Mouse (Mus musculus) layer of hippocampus, postnatal 14 days (tissue): ENCODE data around the gene Oxnad1. TPM values are rescaled to one million over a fixed set of nuclear protein-coding genes. Genes with fewer than 3 reads are reported as not detected.

Source experiments
- DNase-seq, 2 experiments: peaks; one replicate each; pipeline ENCODE4 v3.0.0; 2021 to 2022; ENCODE audit warnings: low spot score in 2 of 2, mixed read lengths in 1 of 2
- long read RNA-seq, 2 experiments: library from polyadenylated mRNA; stranded (forward); transcript quantifications; one replicate each; pipeline ENCODE4 v2.0.0; 2021
- total RNA-seq, 2 experiments: library from RNA; stranded (reverse); gene quantifications; 2 replicates each; pipeline ENCODE4 v1.2.3; 2021

Gene Oxnad1
- total RNA-seq, result 10 to 100 TPM; 16.5 to 16.7 TPM
- long read RNA-seq, experiment 1, partial matches to known transcripts, result 0 of 3 reads
- long read RNA-seq, experiment 1, other reads (novel, unspliced or antisense), result 1 of 3 reads
- long read RNA-seq, experiment 2, partial matches to known transcripts, result 1 of 4 reads
- long read RNA-seq, experiment 2, other reads (novel, unspliced or antisense), result 1 of 4 reads

DNA sequence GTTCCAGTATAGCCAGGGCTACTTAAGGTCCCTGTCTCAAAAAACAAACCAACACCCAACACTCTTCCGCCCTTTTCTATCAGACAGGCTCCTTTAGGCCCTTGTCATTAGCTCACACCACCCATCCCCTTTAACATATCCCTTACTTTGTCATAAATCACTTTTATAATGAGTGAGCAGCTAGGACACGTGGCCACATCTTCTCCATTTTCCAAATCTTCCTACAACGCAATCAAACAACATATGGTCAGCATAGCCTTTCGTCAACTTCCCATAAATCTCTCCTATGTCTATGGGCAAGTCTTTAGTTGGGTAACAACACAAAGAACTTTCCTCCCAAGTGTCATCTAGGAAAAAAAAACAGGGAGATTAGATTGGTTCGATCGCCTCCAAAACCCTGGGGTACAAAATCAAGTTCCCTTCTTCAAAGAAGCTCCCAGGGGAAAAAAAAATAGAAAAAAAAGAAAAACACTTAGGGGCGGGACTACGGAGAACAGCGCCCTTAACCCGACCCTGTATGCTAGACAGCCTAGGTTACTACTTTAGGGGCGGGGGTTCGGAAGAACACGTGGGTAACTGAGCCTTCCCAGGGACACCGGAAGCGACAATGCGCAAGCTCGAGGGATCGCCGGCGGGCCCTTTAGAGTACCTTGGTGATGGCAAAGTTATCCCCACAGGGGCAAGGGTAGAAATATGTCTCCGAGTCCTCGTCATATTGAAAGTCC, at the start of gene Oxnad1:
Oxnad1 (plus strand) TSS at position 614 of the 725 bp plus-strand sequence.
- no peak for DNase-seq

DNA sequence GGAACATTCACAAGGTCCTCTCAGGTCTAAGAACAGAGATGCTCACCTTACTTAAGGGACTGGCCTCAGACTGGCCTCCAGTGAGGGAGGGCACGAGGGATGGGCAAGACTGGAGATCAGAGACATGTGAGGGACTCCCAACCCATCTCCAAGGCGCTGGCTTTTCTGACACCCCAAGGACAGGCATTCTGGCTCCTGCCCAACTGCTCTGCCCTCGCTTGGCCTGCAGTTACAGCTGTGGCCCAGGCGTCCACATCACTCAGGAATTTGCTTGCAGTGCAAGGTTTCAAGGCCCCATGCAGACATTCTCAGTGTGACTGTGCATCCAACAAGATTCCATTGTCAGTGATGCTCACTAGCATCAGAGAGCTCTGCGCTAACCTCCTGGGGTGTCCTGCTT, 48.7 kb upstream of the Oxnad1 start:
- DNase-seq, result no peak

DNA sequence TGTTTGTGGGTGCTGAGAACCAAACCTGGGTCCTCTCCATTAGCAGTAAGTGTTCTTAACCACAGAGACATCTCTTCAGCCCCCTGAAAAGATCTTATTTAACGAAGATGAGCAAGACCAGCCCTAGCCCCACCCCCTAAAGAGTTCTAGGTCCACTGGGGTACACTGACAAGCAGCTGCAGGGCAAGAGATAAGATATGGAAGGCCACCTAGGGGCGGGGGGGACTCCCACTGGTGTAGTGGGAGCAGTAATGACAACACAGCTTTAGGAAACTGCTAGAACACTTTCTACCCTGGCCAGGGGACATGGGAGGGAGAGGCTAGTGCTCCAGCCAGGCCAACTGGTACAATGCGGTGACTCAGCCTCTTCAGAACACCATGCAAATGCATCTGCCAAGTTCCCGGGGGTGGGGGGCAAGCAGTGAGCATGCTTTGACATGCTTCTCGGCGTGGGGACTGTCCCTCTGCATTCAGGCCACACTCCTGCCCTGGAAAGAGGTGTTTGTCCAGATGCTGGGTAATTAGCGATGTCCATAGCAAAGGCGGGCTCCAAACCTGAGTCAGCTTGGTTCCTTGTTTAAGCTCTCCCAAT, 47.4 kb upstream of the Oxnad1 start:
- DNase-seq, result no peak

DNA sequence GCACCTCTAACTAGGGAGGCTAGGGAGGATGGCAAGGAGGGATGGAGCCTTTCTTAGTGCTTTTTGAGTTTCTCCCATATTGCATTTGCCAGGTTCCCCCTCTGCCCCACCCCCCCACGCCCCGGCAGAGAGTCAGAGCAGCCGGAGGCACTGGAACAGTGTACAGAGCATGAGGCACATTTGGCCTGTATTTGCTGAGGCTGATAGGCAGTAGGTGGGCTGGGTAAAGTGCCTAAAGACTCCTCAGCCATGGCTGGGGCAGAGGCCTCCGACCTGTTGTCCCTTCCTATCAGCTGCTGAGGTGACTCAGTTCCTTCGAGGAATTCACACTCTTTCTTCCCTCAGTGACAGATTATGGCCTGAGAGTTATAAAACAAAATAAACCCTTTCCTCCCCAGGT, 43.1 kb upstream of the Oxnad1 start:
- no peak for DNase-seq

DNA sequence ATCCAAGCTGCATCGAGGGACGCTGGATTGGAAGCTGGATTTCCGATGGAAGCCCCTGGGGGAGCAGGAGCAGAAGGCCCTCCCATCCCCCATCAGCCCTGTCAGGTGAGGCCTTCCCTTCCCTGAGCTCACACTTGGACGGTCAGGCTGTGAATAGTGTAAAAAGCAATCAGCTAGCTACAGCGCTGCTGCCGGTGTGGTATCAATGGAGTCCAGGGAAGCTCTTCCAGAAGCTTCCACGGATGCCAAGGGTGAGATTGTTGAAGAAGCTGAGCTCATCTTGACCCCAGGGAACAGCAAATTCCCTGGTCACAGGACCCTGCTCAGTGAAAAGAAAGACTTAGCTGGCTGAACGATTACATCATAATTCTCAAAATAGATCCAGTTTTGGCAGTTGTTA, 38.8 kb upstream of the Oxnad1 start:
- no peak for DNase-seq

DNA sequence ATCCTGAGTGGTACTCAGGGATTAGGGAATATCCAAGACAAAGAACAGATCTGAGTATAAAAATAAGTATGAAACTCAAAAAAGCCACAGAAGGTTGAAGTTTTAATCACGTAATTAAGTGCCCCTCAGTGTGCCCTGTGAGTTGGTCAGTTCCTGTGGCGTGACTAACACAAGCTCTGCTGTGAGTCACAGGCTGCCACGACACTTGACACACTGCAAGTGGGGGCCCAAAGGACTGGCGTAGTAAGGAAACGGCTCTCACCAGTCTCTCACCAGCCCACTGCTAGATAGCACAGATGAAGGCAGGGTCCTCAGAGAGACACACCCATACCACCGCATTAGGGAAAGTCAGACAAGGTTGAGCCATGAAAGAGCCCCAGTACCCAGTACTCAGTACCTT, 35.0 kb upstream of the Oxnad1 start:
- no peak for DNase-seq

DNA sequence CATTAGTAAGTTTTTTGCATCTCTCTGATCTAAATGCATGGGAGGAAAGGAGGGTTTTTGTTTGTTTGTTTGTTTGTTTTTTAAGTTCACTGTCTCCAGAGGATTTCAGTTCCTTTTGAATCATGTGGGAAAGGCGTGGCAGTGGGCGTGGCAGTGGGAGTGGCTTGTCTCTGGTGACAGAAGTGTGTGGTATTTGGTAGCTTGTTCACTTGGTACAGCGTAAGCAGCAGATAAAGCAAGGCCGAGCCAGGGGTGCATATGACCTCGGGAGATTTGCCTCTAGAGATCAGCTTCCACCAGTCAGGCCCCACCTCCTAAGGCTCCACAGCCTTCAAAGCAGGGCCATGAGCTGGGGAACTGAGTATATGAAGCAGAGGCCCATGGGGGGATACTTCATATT, 31.3 kb upstream of the Oxnad1 start:
- no peak for DNase-seq

DNA sequence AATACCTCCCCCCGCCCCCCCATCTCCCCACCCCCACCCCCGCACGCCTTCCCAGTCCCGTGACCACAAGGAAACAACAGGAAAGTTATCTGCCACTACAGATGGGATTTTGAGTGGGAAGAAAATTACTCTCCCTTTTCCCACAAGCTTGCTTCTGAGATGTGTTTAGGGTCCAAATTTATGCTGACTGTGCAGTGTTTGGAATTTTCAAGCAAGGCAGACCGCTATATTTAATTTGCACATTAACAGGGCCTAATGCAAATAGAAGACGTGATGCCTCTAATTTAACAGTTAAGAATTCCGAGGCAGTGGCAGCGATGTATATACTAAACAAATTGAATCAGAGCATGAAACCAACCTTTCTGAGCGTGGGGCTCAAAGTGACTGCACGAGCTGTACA, 30.4 kb upstream of the Oxnad1 start:
- no peak for DNase-seq

DNA sequence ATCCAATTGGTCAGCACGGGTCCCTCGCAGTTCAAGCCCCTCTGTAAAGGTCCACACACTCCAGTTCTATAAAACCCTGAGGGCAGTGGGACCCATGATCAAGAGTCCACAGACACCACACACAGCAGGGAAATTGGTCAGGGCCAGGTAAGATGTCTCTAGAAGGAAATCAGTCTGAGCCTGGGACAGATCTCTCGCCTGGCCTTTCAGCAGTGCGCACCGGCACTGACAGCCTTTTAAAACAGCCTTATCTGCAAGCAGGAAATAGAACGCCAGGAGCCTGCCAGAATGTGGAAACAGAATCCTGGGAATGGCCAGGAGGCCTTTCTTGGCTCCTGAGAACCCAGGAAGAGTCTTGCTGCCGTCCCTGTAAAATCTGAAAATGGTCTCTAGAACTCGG, 29.4 kb upstream of the Oxnad1 start:
- DNase-seq, result no peak

DNA sequence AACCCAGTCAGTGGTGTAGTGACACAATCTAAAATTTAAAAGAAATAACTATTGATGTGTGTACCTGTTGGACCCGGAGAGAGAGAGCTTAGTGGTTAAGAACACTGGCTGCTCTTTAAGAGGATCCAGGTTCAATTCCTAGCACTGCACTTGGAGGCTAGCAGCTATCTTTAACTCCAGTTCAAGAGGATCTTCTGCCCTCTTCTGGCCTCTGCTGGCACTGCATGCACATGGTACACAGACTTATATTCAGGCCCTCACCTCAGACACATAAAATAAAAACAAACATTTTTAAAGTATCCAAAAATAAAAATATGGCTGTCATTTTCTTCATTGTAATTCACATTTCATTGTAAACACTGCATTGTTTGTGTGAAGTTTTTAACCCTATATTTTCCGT, 28.5 kb upstream of the Oxnad1 start:
- no peak for DNase-seq

DNA sequence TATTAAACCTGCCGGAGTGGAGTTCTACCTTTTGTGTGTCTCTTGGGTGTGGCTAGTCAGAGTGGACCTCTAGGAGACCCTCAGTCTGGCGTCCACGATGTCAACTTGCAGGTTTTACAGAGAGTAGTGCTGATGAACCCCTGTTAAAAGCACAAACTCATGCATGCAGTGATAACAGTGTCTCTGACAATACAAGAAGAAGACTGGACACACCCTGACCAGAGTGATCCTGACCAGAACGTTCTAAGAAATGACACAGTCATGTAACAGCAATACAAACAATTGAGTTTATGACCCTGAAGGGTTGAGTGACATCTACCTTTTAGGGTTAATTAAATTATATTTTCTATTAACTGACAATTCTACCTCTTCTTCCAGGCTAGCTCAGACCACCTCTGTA, 27.5 kb upstream of the Oxnad1 start:
- no peak for DNase-seq

DNA sequence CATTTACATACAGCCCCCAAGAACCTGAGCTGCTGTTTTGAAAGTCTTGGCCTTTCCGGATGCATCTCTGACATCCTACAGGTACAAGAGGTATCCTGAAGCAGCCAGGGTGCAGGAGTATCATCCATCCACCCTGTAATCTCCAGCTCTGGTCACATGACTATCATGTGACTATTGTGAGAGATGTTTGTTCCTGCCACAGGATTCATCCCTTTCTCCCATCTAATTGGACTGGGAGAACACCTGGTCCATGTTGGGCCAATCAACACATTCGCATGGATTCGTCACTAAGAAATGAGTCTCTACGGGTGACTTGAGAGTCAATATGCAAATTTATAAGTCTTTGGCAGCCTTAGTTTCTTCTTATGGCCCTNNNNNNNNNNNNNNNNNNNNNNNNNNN, 23.8 kb upstream of the Oxnad1 start:
- DNase-seq, result no peak

DNA sequence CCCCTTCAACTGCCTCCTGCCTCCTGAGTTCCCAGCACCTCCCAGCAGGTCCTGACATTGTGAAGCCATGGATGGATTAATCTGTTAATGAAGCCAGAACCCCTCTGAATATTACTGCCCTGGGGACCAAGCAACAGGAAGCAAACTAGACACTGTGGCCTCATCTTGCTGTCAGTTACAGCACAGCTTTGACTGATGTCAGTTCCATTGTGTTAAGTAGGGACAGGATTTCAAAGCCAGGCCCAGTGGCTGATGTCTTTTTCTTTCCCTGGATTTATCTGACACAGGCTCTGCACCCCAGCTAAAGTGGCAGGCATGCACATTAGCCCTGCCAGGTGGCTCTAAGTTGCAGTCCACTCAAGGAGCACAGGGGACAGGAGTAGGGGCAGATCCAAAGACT, 12.4 kb upstream of the Oxnad1 start:
- no peak for DNase-seq

DNA sequence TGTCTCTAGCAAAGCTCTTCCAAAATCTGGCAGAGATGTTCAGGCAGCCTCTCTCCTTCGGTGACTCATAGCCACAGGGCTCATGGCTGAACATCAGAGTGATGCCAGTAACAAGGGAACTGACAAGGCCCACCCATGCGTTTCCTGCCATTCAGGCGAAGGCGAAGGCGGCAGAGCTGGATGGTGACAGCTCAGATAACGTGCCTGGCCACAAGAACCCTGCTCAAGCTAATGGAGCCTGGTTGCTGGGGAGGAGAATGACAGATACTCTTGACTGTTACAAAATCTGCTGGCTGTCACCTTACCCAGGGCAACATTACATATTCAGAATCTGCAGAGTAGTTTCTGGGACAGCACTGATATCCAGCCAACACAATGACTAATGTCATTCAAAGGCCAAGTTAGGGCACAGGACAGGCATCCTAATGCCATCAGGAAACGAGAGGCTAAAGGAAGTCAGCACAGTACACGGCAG, 11.9 kb upstream of the Oxnad1 start:
- peak; percentile 17 to 40 for DNase-seq

DNA sequence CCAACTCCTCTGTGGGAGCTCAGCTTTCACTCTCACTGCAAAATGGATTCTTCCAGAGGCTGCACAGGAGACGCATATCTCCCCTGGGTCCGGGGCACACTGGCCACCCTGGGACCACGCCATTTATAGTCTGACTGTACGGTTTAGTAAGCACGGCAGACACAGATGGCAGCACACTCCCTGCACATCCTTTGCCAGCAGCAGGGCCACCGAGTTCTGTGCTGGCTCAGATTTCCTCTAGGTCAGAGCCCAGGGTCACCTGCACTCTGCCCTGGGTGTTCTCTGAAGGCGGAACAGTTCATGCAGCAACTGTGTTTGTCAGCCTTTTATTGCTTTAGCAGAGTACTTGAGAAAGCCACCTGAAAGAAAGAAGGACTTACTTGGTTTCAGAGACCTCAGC, 11.3 kb upstream of the Oxnad1 start:
- no peak for DNase-seq

DNA sequence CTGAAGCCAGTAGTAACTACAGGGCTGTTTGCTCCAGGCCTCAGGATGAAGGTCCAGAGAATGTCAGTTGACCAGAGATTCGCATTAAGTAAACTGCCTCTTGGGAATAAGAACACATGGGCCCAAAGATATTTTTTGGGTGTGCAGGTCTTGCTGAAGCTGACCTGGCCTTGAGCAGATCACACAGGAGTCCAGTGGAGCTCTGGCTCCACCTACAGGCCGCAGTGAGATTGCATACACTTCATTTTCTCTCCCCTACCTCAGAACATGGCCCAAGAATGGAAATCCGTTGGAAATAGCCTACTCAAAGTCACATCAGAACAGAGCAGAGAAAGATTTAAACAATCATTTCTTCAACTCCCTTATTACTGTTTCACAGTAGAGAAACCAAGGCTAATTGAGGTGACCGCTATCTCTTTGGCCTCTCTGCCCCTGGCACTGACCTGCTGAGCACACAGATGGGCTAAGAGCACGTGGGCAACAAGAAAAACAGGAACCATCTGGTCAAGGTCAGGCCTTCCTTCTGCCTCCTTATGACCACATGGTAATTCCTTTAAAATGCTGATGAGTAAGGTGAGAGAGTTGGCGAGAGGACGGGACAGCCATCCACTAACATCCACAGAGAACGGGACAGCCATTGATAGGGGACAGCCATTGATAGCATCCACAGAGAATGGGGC, 8.1 kb upstream of the Oxnad1 start:
- DNase-seq, result peak; percentile 41 to 65

DNA sequence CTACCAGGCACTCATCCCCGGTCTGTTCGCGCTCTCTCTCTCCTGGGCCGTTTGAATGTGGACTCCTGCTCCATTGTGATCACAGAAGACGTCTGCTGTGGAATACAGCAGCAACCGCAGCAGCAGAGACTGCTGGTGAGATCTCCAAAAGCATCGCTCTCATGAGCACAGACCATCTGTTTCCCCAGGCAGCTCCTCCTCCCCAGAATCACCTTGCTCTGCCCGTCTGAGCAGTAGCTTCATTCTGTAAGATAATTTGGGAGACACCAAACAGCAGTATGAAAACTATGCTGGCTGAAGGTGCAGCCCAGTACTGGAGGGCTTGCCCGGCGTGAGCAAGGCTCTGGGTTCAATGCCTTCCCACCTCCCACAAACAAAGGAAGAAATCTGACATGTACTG, 4.1 kb upstream of the Oxnad1 start:
- no peak for DNase-seq

DNA sequence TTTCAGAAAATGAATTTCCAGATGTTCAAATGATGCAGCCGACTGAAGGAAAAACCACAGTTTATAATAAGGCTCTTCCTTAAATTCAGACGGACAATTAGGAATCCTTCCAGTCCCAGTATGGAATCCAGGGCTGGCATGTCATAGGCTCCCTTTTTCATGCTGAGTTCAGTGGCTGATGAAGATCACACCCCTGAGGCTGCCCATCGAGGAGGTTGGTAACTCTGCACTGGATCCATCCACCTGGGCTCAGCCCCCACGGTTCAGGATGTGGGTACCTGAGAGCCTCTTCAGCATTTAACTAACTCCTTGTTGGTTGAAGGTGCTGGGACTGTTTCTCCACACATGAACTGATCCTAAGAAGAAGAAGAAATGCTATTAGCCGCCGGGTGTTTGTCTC, 2.3 kb upstream of the Oxnad1 start:
- no peak for DNase-seq

DNA sequence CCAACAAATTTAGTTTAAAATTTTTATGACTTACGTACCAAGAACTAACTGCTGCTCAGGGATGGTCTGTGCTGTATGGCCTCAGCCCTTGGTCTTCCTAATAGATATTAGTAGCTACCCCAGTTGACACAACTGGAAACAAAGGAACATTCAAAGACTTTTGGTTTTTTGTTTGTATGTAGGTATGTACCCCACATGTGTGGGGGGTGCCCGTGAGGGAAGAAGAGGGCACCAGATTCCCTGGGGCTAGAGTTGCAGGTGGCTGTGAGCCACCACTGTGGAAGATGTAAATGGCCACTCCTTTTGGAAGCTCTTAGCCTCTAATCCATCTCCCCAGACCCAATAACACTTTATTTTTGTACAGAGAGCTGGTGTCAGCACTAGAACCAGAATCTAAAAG, 1.7 kb upstream of the Oxnad1 start:
- DNase-seq, result no peak

DNA sequence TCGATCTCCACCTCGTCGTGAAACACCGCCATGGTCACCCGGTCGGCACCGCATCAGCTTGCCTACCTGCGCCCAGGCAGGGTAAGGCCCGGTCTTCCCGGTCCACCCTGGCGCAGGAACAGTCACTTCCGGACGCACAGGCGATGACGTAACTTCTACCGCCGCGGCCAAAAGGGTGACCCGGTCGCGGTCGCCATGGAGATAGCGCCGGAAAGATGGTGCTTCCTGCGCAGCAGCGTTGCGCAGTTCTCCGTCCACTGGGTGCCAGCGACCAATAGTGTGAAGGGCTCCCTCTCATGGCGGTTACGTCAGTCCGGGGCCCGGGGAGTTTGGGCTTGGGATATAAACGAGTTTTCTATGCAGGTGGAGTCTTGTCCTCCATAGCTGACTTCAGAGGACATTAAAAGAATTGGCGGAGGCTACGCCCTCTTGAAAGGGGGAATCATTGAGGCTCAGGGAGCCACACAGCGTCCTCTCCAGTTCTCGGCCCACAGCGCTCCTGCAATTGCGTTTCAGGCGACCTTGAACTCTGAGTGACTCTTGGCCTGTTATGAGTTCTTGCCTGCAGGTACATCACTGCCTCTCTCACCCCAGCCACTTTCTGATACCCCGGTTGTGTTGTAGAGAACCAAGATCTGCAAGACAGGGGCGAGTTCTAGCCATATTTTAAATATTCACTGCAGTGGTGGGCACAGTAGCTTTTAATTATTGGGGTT, 470 bp downstream of the Oxnad1 start, which contains the start of gene Dph3:
Dph3 (minus strand) TSS at position 244 of the 716 bp plus-strand sequence.
- DNase-seq, result peak; percentile 99 to 100

DNA sequence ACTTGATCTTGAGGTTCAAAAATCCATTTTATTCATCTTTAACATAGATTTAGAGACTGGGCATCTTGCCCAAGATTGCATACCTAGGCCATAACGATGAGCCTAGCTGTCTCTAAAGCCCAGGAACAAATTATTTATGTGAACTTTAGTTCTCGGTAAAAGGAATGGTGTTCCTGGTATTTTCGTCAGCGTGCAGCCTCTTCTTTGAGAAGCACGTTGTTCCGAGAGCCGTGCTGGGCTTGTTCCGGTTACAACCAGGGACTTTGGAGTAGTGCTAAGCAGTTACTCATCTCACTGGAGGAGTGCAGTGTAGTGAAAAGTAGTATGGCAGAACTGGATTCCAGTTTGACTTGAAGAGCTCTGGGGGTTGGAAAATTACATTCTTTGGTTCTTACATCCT, 1.1 kb downstream of the Oxnad1 start:
- no peak for DNase-seq
